Mouse (Mus musculus) thymus, postnatal 4 days (tissue): ENCODE measurements around the gene Gm43517.

Experiments
- DNase-seq: peaks from one replicate; pipeline ENCODE4 v3.0.0; 2021

The Gm43517 gene

GRCm38 (mm10) chr12:49384876-49385630 is at the start of gene Gm43517:
Gene Gm43517, plus strand, starts transcription at chr12:49385174.
- DNase-seq: peak; percentile 38

DNA sequence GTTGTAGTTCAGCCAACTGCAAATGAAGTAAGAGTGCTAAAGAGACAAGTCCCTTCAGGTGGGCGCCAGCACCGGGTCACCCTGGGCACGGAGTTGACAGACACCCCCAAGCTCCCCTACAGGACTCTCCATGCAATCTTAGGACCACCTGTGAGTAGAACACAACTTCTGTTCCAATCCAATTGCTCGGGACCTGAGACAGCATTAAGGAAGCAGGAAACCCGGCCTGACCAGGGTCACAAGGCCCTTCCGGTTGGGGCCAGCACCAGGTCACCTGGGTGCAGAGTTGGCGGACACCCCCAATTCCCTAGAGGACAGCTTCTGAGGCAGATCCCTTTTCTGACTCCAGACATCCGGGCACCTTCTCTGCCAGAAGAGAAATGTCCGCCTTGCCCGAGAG is 35.3 kb upstream of the Gm43517 start:
- DNase-seq: no peak

GRCm38 (mm10) chr12:49368931-49369330 is 16.0 kb upstream of the Gm43517 start:
- DNase-seq: no peak

DNA sequence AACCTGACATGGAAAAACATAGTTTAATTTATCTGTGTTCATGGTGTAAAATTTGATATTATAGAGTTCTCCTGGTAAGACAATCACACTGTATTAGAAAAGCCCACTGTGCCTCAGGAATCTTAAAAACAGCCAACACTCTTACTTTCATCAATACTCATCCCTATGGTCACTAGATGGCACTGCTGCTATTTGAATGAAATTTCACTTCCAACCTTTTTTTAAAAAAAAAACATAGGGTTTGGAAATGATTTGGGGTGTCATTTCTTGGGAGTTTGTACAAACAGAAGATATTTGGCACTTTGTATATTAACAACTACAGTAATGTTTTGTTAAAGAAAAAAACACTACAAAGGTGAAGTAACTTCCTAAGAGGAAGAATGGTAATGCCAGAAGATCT is 12.8 kb upstream of the Gm43517 start:
- no peak for DNase-seq

GRCm38 (mm10) chr12:49373176-49373575 is 11.8 kb upstream of the Gm43517 start:
- no peak for DNase-seq

- DNase-seq: no peak
These were observed 11.0 kb upstream of the Gm43517 start for GRCm38 (mm10) chr12:49373821-49374605.

DNA sequence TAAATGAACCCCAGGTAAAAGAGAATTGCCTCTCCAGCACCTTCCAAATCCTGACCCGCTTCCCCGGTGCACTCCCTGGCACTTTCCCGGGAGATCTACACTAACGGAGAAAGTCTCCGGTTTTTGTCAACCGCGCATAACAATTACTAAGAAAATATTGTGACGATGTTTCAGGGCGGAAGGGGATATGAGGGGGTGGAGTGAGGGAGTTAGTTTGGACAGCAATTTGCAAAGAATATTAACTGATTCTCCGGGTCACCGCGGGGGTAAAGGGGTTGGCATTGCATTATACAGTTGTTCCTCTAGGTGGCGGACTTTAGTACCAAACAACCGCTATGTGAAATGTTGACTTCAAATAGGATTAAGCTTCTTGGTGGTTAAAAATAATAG is 10.4 kb upstream of the Gm43517 start:
- DNase-seq: no peak

DNA sequence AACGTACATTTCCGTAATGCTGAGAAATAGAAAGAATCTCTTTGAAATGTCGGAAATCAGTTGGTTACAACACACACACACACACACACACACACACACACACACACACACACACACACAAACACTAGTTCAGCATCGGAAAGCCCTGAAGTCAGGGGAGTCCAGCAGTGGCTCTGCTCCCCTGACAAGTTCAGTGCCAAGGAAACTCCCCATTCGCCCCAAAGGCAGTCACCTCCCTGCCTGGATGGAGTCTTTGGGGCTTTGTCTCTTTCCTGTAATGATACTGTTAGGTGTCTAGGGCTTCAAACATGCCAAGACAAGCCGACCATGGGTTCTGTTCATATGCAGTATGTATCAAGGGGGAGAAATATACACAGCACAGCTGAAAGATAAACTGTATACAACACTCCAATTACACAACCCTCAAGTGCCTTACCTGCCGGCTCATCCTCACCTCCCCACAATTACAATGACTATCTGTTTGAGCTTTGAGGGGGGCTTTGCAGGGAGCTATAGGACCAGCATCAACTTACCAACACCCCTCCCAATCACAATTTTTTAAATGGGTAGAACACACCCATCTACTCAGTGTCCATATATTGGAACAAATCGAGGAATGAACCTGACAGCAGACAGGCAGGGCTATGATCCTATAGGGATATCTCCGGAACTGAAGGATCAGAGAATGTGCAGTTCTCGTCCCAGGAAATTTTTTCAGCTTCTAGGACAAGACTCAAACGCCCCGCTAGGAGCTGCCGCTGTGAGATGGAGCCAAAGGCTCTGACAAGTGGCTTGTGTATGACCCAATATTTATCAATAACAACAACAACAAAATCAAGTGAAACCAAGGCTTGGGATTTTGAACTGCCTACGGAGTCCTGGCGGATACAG is 9.3 kb upstream of the Gm43517 start:
- DNase-seq: no peak

DNA sequence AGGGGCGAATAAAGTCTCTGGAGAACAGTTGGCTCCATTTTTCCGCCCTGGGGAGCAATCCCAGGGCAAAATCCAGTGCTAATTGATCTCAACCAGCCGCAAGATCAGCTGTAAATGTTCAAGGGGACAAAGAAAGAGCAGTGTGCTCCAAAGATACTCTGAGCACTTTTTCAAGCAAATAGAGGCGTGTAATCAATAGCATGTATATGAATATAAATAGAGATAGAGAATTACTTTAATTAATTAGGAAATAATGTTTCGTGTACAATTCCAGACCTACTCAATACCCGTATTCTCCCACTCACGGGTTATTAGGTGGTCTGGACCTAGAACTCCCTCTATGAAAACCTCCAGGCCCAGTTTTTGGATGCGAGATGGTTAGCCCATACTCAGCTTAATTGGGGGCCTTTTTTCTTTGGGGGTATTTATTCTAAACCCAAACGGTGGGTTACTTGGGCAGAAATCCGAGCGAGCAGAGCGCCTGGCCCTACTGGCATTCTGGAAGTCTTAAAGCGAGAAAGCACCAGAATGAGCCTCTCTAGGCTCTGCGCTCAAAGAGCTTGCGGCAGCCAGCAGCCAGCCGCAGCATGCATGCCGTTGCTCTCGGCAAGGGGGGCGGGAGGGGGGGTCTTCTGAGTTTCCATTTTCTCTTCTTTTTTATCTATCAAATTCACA is 8.5 kb upstream of the Gm43517 start:
- no peak for DNase-seq

DNA sequence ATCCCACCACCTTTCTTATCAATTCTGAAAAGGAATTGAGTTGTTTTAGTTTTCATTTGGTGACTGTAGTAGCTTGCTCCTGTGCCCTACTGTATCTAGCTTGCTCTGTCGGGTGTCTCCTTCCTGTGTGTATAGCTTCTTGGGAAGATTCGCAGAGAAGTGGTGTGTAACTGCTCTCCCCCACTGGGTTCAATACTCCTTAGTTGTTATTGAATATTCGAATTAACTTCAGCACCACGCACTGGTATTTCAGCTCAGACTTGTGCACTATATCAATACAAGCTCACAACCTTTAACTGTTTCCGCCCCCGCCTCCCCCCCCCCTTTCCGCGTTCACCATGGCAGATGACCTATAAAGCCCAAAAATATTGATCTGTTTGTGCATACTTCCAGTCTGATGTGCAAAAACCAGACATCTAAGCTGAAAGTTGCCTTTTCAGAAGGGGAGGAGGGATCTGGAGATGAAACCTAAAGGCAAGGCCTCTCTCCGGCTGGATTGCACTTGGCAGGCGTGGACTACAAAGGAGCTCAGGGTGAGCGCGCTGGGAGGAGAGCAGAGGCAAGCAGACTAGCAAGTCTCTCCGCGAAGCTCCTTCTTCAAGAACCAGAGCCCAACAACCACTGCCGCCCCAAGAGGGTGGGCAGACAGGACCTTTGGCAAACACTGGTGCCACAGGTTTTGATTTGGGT is 7.5 kb upstream of the Gm43517 start:
- DNase-seq: no peak

- DNase-seq: no peak
These were observed 6.1 kb upstream of the Gm43517 start for GRCm38 (mm10) chr12:49378920-49379319.

DNA sequence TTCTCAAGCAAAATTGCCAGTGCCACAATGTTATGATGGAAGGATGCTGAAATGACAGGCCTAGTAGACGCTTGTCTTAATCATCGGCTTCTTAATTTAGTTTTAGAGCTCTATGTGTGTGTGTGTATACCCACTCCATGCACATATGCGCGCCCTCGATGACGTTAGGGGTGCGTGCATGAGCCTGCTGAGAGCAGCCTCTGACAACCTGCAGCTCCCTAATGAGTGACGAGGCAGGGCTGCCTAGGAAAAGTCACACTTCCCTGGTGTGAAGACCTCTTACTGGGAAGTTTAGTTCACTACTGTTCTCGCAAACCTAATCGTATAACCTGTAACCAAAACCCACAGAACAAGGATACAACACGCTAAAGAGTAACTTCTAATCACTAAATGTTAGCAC is 5.5 kb upstream of the Gm43517 start:
- DNase-seq: no peak

GRCm38 (mm10) chr12:49380442-49380841 is 4.5 kb upstream of the Gm43517 start:
- DNase-seq: no peak

DNA sequence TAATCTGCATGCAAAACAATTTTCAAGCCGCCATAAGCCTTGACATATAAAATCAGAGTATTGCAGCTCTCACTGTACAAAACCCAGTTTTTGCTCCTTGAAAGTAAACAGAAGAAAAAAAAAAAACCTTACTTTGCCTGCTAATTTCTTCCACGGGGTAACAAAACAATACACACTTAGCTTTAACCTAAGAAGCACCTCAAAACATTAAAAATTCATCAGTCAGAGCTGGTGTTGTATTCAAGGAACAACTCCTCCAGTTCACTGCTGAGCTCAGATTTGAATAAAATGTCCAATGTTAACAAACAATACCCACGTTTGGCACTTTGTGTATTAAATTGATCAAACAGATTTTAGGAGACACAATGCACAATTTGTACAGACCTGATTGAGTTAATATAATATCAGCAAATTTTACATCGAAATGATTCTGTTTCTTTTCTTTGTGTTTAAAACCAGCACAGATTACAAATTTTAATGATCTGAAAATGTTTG is 3.9 kb upstream of the Gm43517 start:
- DNase-seq: no peak

- no peak for DNase-seq
These were observed 3.1 kb upstream of the Gm43517 start for GRCm38 (mm10) chr12:49381721-49382365.

DNA sequence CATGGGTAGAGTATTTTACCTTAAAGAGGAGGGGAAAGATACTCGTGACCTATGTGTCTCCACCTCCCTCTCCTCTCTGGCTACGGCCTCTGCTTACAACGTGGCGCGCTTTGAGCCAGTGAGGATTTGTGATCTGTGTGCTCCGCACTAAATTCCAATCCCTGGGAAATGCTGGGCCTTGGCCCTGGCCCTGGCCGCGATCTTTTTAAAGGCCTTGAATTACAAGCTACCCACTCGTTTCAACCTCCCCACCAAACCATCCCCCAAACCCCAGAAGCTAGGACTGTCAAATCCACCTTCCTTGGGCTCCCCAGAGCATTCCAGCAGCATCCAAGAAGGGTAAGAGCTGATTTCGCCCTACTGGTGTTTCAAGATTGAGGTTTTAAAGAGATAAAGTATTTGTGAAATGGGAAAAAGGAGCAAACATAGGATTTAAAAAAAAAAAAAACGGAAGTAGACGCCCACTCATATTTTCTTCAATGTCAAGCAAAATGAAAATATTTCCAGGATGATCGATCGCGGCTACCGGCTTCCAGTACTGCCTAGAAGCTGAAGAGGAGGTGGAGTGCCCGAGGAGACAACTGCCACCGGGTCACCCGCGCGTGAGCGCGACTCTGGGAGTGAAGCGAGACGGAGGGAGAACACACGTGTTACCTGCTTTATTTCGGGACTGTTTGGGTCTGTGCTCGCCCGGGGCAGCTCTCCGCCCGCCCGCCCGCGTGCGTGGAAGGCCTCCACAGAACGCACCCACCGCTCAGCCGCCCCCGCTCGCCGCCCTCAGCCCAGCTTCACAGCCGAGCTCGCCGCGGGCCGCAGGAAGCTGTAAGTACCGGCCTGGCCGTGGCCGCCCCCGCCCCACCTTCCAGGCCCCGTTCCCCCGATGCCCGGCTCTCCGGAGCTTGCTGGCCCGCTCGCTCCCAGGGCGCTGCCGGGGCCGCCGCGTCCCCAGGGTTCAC is 2.1 kb upstream of the Gm43517 start, which contains the start of gene Foxg1:
TSS of gene Foxg1 (plus strand) at position 96 of the 956 bp plus-strand sequence.
- DNase-seq: peak; percentile 8

GRCm38 (mm10) chr12:49383521-49384133 is 1.3 kb upstream of the Gm43517 start:
- DNase-seq: peak; percentile 19

DNA sequence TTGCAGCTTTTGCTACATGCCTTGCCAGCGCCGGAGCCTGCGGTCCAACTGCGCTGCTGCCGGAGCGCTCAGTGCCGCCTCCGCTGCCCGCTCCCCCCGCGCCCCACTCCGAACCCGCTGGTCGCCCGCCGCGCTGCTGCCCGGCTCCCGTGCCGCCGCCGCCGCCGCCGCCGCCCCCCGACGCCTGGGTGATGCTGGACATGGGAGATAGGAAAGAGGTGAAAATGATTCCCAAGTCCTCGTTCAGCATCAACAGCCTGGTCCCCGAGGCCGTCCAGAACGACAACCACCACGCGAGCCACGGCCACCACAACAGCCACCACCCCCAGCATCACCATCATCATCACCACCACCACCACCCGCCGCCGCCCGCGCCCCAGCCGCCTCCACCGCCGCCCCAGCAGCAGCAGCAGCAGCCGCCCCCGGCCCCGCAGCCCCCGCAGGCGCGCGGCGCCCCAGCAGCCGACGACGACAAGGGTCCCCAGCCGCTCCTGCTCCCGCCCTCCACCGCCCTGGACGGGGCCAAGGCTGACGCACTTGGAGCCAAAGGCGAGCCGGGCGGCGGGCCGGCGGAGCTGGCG is 589 bp upstream of the Gm43517 start:
- DNase-seq: peak; percentile 11

GRCm38 (mm10) chr12:49385631-49385990 is 637 bp downstream of the Gm43517 start:
- no peak for DNase-seq
